Mouse (Mus musculus) liver, embryonic 11.5 days (tissue): ENCODE results near the gene Fam83d. TPM values are rescaled to one million over a fixed set of nuclear protein-coding genes. Genes with fewer than 3 reads are reported as not detected.

ENCODE experiments used
- ATAC-seq: fragments of 200-750 bp; cut with Nextera tagmentation; replicated peaks from 2 replicates; pipeline ENCODE4 v1.8.0; 2017; ENCODE audit warnings: moderate number of reproducible peaks, mild to moderate bottlenecking, moderate TSS enrichment, moderate library complexity; ENCODE audit not compliant: low FRiP score
- DNase-seq: peaks from one replicate; pipeline ENCODE4 v3.0.0-alpha.2; 2017; ENCODE audit warnings: low spot score
- H3K27ac ChIP-seq: fragments of 300-500 bp; sonication (generic); 2 replicates; pipeline ENCODE4 v1.5.1; 2014; ENCODE audit warnings: mild to moderate bottlenecking, low read depth, low read length, control low read depth
- H3K27me3 ChIP-seq: fragments of 300-500 bp; sonication (generic); replicated peaks from 2 replicates; pipeline ENCODE4 v1.6.1; 2014; ENCODE audit warnings: low read length, mixed read lengths; ENCODE audit not compliant: control insufficient read depth, insufficient read depth
- H3K36me3 ChIP-seq: fragments of 300-500 bp; sonication (generic); 2 replicates; pipeline ENCODE4 v1.6.1; 2014; ENCODE audit warnings: mild to moderate bottlenecking, low read length, moderate library complexity, mixed read lengths; ENCODE audit not compliant: control insufficient read depth, insufficient read depth
- H3K4me1 ChIP-seq: fragments of 300-500 bp; sonication (generic); replicated peaks from 2 replicates; pipeline ENCODE4 v1.6.1; 2014; ENCODE audit warnings: low read length, mixed read lengths; ENCODE audit not compliant: control insufficient read depth, insufficient read depth
- H3K4me2 ChIP-seq: fragments of 300-500 bp; sonication (generic); 2 replicates; pipeline ENCODE4 v1.6.1; 2014; ENCODE audit warnings: mild to moderate bottlenecking, control low read depth, moderate library complexity
- H3K4me3 ChIP-seq: fragments of 300-500 bp; sonication (generic); 2 replicates; pipeline ENCODE4 v1.5.1; 2014; ENCODE audit warnings: low read depth, low read length, control low read depth
- H3K9ac ChIP-seq: fragments of 300-500 bp; sonication (generic); 2 replicates; pipeline ENCODE4 v1.6.1; 2014; ENCODE audit warnings: low read depth, low read length, control low read depth
- H3K9me3 ChIP-seq: fragments of 300-500 bp; sonication (generic); 2 replicates; pipeline ENCODE4 v1.6.1; 2016; ENCODE audit warnings: low read length, inconsistent platforms, mixed read lengths; ENCODE audit not compliant: control insufficient read depth
- WGBS: fragments of 180-500 bp; shearing (Covaris S2); extraction: QIAGEN DNeasy Blood & Tissue Kit; methylation state at CpG from one replicate; pipeline ENCODE4 v1.1.7; 2014; 5-methylcytosine and 5-hydroxymethylcytosine counted together
- polyA plus RNA-seq: library from polyadenylated mRNA; unstranded; fragments of >200 nt; fragmentation: Nextera tagmentation; extraction: Ambion mirVana; gene quantifications from 2 replicates; pipeline ENCODE4 v1.2.1, GENCODE M21; 2014

Gene Fam83d
- polyA plus RNA-seq, 1 experiment from 2014 or later = 28.1 TPM

DNA sequence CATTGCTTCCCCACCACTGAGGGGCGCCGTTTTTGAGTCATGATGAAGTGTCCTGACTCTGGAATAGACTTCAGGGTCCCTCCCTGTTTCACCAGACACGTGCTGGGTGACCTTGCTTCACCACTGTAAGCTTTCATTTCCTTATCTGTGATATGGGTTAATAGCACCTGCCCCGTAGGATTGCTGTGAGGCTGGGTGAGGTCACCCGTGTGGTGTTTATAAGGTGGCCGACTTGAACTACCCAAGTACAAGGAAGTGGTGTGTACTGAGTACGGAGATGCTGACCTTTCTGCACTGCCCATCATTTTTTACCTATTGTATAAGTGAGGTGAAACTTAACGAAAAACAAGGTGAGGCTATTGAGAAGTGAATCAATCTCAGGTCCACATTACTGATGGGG, 35.7 kb downstream of the Fam83d start:
- 83% methylated on average over 8 of the region's 8 CpGs for WGBS
- 0 out of 2 replicates have a peak, but pooled peaks cover 3% of the 10 kb centered on the region for H3K9me3 ChIP-seq
- H3K4me3 ChIP-seq = no peak overlapping the region
- no peak overlapping the region for H3K9ac ChIP-seq
- H3K4me2 ChIP-seq = no peak overlapping the region
- DNase-seq = no peak
- no peaks in the 10 kb centered on the region for H3K4me1 ChIP-seq
- H3K36me3 ChIP-seq = peaks cover 23% of the 10 kb centered on the region
- no peak overlapping the region for H3K27ac ChIP-seq
- ATAC-seq = no peak
- no peaks in the 10 kb centered on the region for H3K27me3 ChIP-seq

DNA sequence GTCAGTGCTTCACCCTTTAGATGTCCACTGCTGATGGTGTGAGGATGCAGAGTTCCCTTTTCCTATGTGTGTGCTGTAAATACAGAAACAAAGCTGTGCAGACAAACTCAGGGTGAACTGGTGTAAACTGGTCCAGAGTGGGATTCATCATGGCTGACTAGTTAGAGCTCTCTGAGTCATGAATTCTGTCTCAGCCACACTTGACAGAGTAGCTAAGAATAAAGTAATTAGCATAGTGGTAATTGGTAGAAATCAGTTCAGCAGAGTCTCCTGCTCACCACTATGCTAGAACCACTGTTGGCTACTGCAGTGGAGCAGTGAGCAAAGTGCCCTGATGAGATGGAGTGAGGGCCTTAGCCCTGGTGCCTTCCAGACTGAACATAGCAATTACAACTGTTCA, 47.8 kb downstream of the Fam83d start:
- Histone ChIP-seq H3K4me2 (no peak overlapping the region), H3K4me3 (no peak overlapping the region), H3K4me1 (no peaks in the 10 kb centered on the region), H3K27me3 (no peaks in the 10 kb centered on the region), H3K27ac (no peak overlapping the region), H3K36me3 (peaks cover 9% of the 10 kb centered on the region; the same call in 1 of the 2 replicates), H3K9ac (no peak overlapping the region), H3K9me3 (no peaks in the 10 kb centered on the region)
- no peak for ATAC-seq
- DNase-seq = no peak

DNA sequence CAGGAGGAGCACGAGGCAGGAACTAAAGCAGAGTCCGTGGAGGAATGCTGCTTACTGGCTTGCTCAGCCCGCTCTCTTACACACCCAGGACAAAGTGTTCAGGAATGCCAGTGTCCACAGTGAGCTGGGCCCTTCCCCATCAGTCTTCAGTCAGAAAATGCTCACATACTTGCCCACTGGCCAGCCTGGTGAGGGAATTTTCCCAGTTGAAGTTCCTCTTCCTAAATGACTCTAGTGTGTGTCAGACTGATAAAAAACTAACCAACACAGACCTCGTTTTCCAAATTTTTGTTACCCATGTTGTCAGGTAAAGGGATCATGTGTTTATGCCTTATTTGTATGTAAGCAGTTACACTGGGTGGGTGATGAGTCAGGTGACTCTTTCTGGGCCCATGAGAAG, 48.3 kb downstream of the Fam83d start:
- no peaks in the 10 kb centered on the region for H3K9me3 ChIP-seq
- H3K36me3 ChIP-seq = peaks cover 9% of the 10 kb centered on the region; the same call in 1 of the 2 replicates
- no peak for DNase-seq
- H3K27me3 ChIP-seq = no peaks in the 10 kb centered on the region
- no peaks in the 10 kb centered on the region for H3K4me1 ChIP-seq
- WGBS = 85% methylated on average over 4 of the region's 4 CpGs
- ATAC-seq = no peak
- no peak overlapping the region for H3K9ac ChIP-seq
- no peak overlapping the region for H3K4me2 ChIP-seq
- no peak overlapping the region for H3K27ac ChIP-seq
- H3K4me3 ChIP-seq = no peak overlapping the region

DNA sequence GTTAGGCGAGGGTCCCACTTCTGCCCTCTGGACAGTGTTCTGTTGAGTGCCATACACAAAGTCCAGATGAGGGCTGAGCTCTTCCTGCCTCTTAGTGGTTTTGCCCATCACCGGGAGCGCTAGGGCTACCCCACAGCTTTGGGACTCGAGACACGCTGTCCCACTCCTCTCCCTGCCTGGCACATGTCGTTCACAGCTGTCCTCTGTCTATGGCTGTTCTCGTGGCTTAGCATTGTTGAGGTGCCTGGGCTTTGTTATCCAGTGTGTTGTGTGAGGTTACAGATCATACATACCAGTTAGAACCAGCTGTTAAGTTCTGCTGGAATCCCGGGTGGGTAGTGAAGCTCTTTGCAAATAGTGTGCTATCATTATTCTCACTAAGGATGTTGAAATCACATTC, 49.8 kb downstream of the Fam83d start:
- no peak for DNase-seq
- Histone ChIP-seq H3K36me3 (peaks cover 9% of the 10 kb centered on the region; the same call in 1 of the 2 replicates), H3K27me3 (no peaks in the 10 kb centered on the region), H3K4me3 (no peak overlapping the region), H3K9ac (no peak overlapping the region), H3K4me1 (no peaks in the 10 kb centered on the region), H3K9me3 (no peaks in the 10 kb centered on the region), H3K4me2 (no peak overlapping the region), H3K27ac (no peak overlapping the region)
- WGBS = 92% methylated on average over 8 of the region's 8 CpGs
- no peak for ATAC-seq

DNA sequence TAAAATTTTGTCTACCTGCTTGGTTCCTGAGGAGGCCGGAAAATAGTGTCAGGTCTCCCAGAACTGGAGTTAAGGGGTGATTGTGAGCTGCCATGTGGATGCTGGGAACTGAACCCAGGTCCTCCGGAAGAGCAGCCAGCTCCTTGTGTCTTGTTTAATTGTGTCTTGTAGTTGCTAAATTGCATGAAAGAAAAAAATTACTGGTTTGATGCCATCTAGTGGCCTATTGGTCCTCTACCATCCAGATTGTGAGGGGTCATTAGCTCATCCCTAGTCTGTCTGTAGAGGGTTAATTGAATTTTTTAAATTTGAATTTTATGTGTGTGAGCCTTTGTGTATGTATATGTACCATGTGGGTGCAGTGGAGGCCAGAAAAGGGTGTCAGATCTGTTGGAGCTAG, 60.2 kb downstream of the Fam83d start:
- no peak for ATAC-seq
- H3K27me3 ChIP-seq = no peaks in the 10 kb centered on the region
- no peak for DNase-seq
- no peak overlapping the region for H3K4me2 ChIP-seq
- no peak overlapping the region for H3K27ac ChIP-seq
- no peak overlapping the region for H3K4me3 ChIP-seq
- H3K36me3 ChIP-seq = peaks cover 15% of the 10 kb centered on the region
- no peaks in the 10 kb centered on the region for H3K4me1 ChIP-seq
- H3K9ac ChIP-seq = no peak overlapping the region
- H3K9me3 ChIP-seq = no peaks in the 10 kb centered on the region
- WGBS = 82% methylated on average over 2 of the region's 2 CpGs

DNA sequence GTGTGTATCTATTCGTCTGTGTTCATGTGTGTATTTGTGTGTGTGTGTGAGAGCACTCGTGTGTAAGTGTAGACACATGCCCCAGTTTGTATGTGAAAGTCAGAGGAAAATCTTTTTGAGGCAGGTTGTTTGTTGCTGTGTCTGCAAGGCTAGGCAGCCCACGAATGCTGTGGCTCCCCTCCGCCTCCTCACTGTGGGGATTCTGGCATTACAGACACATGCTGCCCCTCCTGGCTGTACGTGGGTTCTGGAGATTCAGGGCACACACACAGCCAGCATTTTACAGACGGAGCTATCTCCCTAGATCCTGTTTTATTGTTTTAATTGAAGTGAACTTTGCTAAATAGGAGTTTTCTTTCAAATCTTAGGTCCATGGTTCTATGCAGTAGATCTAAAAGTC, 61.9 kb downstream of the Fam83d start:
- H3K4me3 ChIP-seq = no peak overlapping the region
- H3K4me1 ChIP-seq = no peaks in the 10 kb centered on the region
- no peak overlapping the region for H3K4me2 ChIP-seq
- H3K9ac ChIP-seq = no peak overlapping the region
- no peak overlapping the region for H3K27ac ChIP-seq
- H3K36me3 ChIP-seq = peaks cover 15% of the 10 kb centered on the region
- 84% methylated on average over 6 of the region's 6 CpGs for WGBS
- DNase-seq = no peak
- no peaks in the 10 kb centered on the region for H3K9me3 ChIP-seq
- ATAC-seq = no peak
- H3K27me3 ChIP-seq = no peaks in the 10 kb centered on the region

DNA sequence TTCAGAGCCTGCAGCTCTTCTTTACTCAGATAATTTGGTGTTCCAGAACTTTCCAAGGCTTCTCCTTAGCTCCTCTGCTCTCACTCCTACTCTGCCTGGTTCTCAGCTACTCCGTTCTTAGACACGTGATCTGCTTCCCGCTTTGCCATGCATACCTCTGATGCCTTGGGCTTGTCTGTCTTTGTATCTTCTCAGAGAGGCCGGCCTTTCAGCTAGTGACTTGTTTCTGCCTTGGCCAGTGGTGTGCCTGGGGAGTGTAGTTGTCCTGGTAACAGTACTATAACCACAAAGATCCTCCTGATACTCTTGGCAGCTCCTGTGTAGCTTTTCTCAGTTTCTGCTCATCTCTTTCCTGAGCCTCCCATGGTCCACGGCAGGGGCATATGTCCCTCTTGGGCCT, 65.3 kb downstream of the Fam83d start:
- Histone ChIP-seq H3K27ac (no peak overlapping the region), H3K4me2 (no peak overlapping the region), H3K9me3 (no peaks in the 10 kb centered on the region), H3K36me3 (peaks cover 17% of the 10 kb centered on the region), H3K27me3 (no peaks in the 10 kb centered on the region), H3K4me3 (no peak overlapping the region), H3K9ac (no peak overlapping the region), H3K4me1 (no peaks in the 10 kb centered on the region)
- whole genome bisulfite sequencing = 86% methylated on average over 5 of the region's 5 CpGs
- DNase-seq (no peak), ATAC-seq (no peak)

DNA sequence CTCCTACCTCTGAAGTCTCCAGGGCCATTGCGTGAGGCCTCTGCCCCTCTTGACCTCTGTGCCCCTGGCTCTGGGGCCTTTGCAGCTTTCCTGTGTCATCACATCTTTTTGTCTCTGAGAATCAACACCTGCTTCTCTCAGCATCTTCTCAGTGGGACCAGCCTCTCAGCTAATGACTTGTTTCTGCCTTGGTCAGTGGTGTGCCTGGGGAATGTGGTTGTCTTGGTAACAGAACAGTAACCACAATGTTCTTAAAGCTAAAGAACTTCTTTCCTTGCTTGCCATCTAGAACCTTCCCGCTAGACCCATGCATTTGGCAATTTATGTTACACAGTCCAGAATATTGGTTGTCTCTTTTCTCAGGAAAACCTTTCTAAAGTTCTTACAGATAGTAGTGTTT, 65.8 kb downstream of the Fam83d start:
- ATAC-seq = no peak
- H3K36me3 ChIP-seq = peaks cover 14% of the 10 kb centered on the region

More for the DNA sequence above, 65.8 kb downstream of the Fam83d start:
- Histone ChIP-seq H3K4me3 (no peak overlapping the region), H3K27me3 (no peaks in the 10 kb centered on the region), H3K4me1 (no peaks in the 10 kb centered on the region), H3K27ac (no peak overlapping the region), H3K9me3 (no peaks in the 10 kb centered on the region), H3K9ac (no peak overlapping the region), H3K4me2 (no peak overlapping the region)
- 90% methylated on average over 2 of the region's 2 CpGs for WGBS
- DNase-seq = no peak
